Mouse (Mus musculus): Measurements from ENCODE around the gene Fes.

GRCm38 (mm10) chr7:80374280-80374679, 13.5 kb downstream of the Fes start:
- TF ChIP-seq GATA1 (IDR thresholded peaks at IDR 0.05; ENCODE audit: low read length) (no peak), TAL1 (IDR thresholded peaks at IDR 0.05; ENCODE audit: low read length) (no peak)
